Comparison of ENCODE assay signal across 8 mouse cellular contexts in genomic region chr2:180024401-180025098, GRCm38 (mm10). TPM values are rescaled to one million over a fixed set of nuclear protein-coding genes. Genes with fewer than 3 reads are reported as not detected.
A peak's percentile ranks its signal among the peaks of the same experiment; 100 is the strongest.
DNase-seq lines count a peak whose midpoint lies in the region; ATAC-seq and TF ChIP-seq lines count a peak whose summit lies in the region.

Gene Lsm14b (plus strand): TSS chr2:180024987.

- peaks cover 32% of the 10 kb centered on the region for H3K36me3 ChIP-seq in forebrain, embryonic 10.5 days (replicated peaks)
- peaks cover 8% of the 10 kb centered on the region for H3K36me3 ChIP-seq in heart, embryonic 15.5 days
- peaks cover 11% of the 10 kb centered on the region for H3K36me3 ChIP-seq in liver, embryonic 14.5 days (replicated peaks; ENCODE audit: control insufficient read depth, insufficient read depth, low read depth)
- peaks cover 9% of the 10 kb centered on the region for H3K36me3 ChIP-seq in neural tube, embryonic 11.5 days (ENCODE audit: control insufficient read depth, insufficient read depth, low read length)
- no peaks in the 10 kb centered on the region; the same call in 1 of the 2 replicates for H3K36me3 ChIP-seq in stomach, postnatal 0 days (ENCODE audit: control insufficient read depth, insufficient read depth, low read length)

- H3K27me3 ChIP-seq in forebrain, embryonic 10.5 days (ENCODE audit: poor library complexity, severe bottlenecking): peaks cover 44% of the 10 kb centered on the region
- H3K27me3 ChIP-seq in heart, embryonic 15.5 days: peaks cover 8% of the 10 kb centered on the region; the same call in 1 of the 2 replicates
- peaks cover 4% of the 10 kb centered on the region; the same call in 1 of the 2 replicates for H3K27me3 ChIP-seq in liver, embryonic 14.5 days (ENCODE audit: control insufficient read depth, insufficient read depth, low read length)
- peaks cover 6% of the 10 kb centered on the region for H3K27me3 ChIP-seq in neural tube, embryonic 11.5 days (ENCODE audit: control insufficient read depth, insufficient read depth, low read length)
- H3K27me3 ChIP-seq in stomach, postnatal 0 days (ENCODE audit: control insufficient read depth, insufficient read depth, low read length): no peaks in the 10 kb centered on the region

- peak within 1 kb of the TSS; percentile 97 for H3K27ac ChIP-seq in forebrain, embryonic 10.5 days
- H3K27ac ChIP-seq in heart, embryonic 15.5 days: peak within 1 kb of the TSS; percentile 91
- H3K27ac ChIP-seq in liver, embryonic 14.5 days: peak within 1 kb of the TSS; percentile 57
- H3K27ac ChIP-seq in neural tube, embryonic 11.5 days (ENCODE audit: low read depth, low read length): peak within 1 kb of the TSS; percentile 84
- H3K27ac ChIP-seq in stomach, postnatal 0 days (replicated peaks): peak within 1 kb of the TSS; percentile 93

- under 1% methylated on average over 80 of the region's 80 CpGs for WGBS in forebrain, embryonic 10.5 days
- under 1% methylated on average over 78 of the region's 80 CpGs for WGBS in heart, embryonic 15.5 days
- WGBS in liver, embryonic 14.5 days (ENCODE audit: insufficient replicate concordance): 1% methylated on average over 77 of the region's 80 CpGs
- under 1% methylated on average over 56 of the region's 80 CpGs for WGBS in neural tube, embryonic 11.5 days
- WGBS in stomach, postnatal 0 days: under 1% methylated on average over 61 of the region's 80 CpGs

- no peak for TF ChIP-seq EP300 in liver, embryonic 14.5 days (IDR thresholded peaks at IDR 0.05; ENCODE audit: low read depth)
- TF ChIP-seq EP300 in stomach, postnatal 0 days (optimal IDR thresholded peaks at IDR 0.05): no peak

- no peaks in the 10 kb centered on the region for H3K9me3 ChIP-seq in forebrain, embryonic 10.5 days
- no peaks in the 10 kb centered on the region for H3K9me3 ChIP-seq in heart, embryonic 15.5 days (replicated peaks)
- H3K9me3 ChIP-seq in liver, embryonic 14.5 days (ENCODE audit: control insufficient read depth, low read length): no peaks in the 10 kb centered on the region
- no peaks in the 10 kb centered on the region for H3K9me3 ChIP-seq in neural tube, embryonic 11.5 days (ENCODE audit: control insufficient read depth, low read length)
- H3K9me3 ChIP-seq in stomach, postnatal 0 days (ENCODE audit: control insufficient read depth, low read length): no peaks in the 10 kb centered on the region

- H3K4me1 ChIP-seq in forebrain, embryonic 10.5 days: peaks cover 56% of the 10 kb centered on the region
- peaks cover 38% of the 10 kb centered on the region for H3K4me1 ChIP-seq in heart, embryonic 15.5 days (replicated peaks)
- peaks cover 13 to 16% of the 10 kb centered on the region in 2 experiments for H3K4me1 ChIP-seq in liver, embryonic 14.5 days (replicated peaks; ENCODE audit: control insufficient read depth in 2 of 2, insufficient read depth in 2 of 2, low read length in 1 of 2)
- peaks cover 20% of the 10 kb centered on the region for H3K4me1 ChIP-seq in neural tube, embryonic 11.5 days (ENCODE audit: control insufficient read depth, insufficient read depth, low read length)
- H3K4me1 ChIP-seq in stomach, postnatal 0 days (replicated peaks; ENCODE audit: control insufficient read depth, insufficient read depth): no peaks in the 10 kb centered on the region; the same call in none of the 2 replicates

- peak; percentile 96 for DNase-seq in c-Kit-negative CD71-positive TER-119-positive erythroid progenitor cells, embryonic 14.5 days (ENCODE audit: low read depth, low spot score)
- DNase-seq in forebrain, embryonic 10.5 days (ENCODE audit: extremely low spot score, low spot score): peak; percentile 99
- DNase-seq in kidney, postnatal 25 days: peak; percentile 97 to 99
- peak; percentile 94 to 97 (median 94) for DNase-seq in liver, embryonic 14.5 days (ENCODE audit: low read depth in 3 of 3, low spot score in 3 of 3)
- peak; percentile 100 for DNase-seq in neural tube, embryonic 11.5 days (ENCODE audit: low spot score)
- peak; percentile 99 for DNase-seq in stomach, postnatal 0 days (ENCODE audit: low spot score)

- ATAC-seq in CD4-positive, CD25-positive, alpha-beta regulatory T cell, adult 4 months: peak; percentile 90
- ATAC-seq in heart, embryonic 15.5 days (replicated peaks; ENCODE audit: insufficient number of reproducible peaks, insufficient read depth, low FRiP score, low read depth): peak; percentile 94
- peak; percentile 95 for ATAC-seq in liver, embryonic 14.5 days (ENCODE audit: insufficient read depth)
- ATAC-seq in neural tube, embryonic 11.5 days (ENCODE audit: insufficient read depth, low FRiP score, low TSS enrichment): peak; percentile 94
- ATAC-seq in stomach, postnatal 0 days (ENCODE audit: low FRiP score, low TSS enrichment): peak; percentile 96

- TF ChIP-seq CTCF in liver, embryonic 14.5 days (IDR thresholded peaks at IDR 0.05; ENCODE audit: low read depth): no peak
- TF ChIP-seq CTCF in stomach, postnatal 0 days (IDR thresholded peaks at IDR 0.05; ENCODE audit: low read depth): peak; percentile 21; the same call in 1 of the 2 replicates

- peak within 1 kb of the TSS; percentile 72 for H3K4me2 ChIP-seq in heart, embryonic 15.5 days
- peak within 1 kb of the TSS; percentile 99 for H3K4me2 ChIP-seq in liver, embryonic 14.5 days (ENCODE audit: low read depth)
- peak within 1 kb of the TSS; percentile 66 for H3K4me2 ChIP-seq in neural tube, embryonic 11.5 days (ENCODE audit: low read depth)
- H3K4me2 ChIP-seq in stomach, postnatal 0 days (replicated peaks; ENCODE audit: low read depth): peak within 1 kb of the TSS; percentile 99

- H3K4me3 ChIP-seq in forebrain, embryonic 10.5 days: peak within 1 kb of the TSS; percentile 99
- H3K4me3 ChIP-seq in heart, embryonic 15.5 days: peak within 1 kb of the TSS; percentile 82
- peak within 1 kb of the TSS; percentile 80 to 97 for H3K4me3 ChIP-seq in liver, embryonic 14.5 days (ENCODE audit: insufficient read depth in 1 of 2, low read depth in 2 of 2, low read length in 2 of 2)
- peak within 1 kb of the TSS; percentile 100 for H3K4me3 ChIP-seq in neural tube, embryonic 11.5 days (ENCODE audit: low read depth, low read length)
- H3K4me3 ChIP-seq in stomach, postnatal 0 days (ENCODE audit: low read depth, low read length): peak within 1 kb of the TSS; percentile 84

- H3K9ac ChIP-seq in heart, embryonic 15.5 days: peak within 1 kb of the TSS; percentile 91
- H3K9ac ChIP-seq in liver, embryonic 14.5 days (replicated peaks): peak within 1 kb of the TSS; percentile 81
- peak within 1 kb of the TSS; percentile 97 for H3K9ac ChIP-seq in neural tube, embryonic 11.5 days (ENCODE audit: low read length)
- peak within 1 kb of the TSS; percentile 84 for H3K9ac ChIP-seq in stomach, postnatal 0 days (ENCODE audit: low read length)

RNA-seq across cellular contexts. Expression of gene Lsm14b, which starts in this region (rescaled TPM):
- polyA plus RNA-seq in CD4-positive, CD25-positive, alpha-beta regulatory T cell, adult 4 months (2017; shearing (Covaris generic)): 1 to 10 TPM; 2.0 to 2.9 TPM
- 8.5 and 8.9 TPM in 2 replicates for polyA plus RNA-seq in forebrain, embryonic 10.5 days (2016; fragmentation: Nextera tagmentation; extraction: Ambion mirVana)
- polyA plus RNA-seq in heart, embryonic 15.5 days (2015; fragmentation: Nextera tagmentation; extraction: Ambion mirVana): 5.5 and 6.3 TPM in 2 replicates
- 6.0 and 10.7 TPM in 2 replicates for polyA plus RNA-seq in liver, embryonic 14.5 days (2012; rRNA removed)
- 1.5 and 1.7 TPM in 2 replicates for polyA plus RNA-seq in liver, embryonic 14.5 days (2014; fragmentation: Nextera tagmentation; extraction: Ambion mirVana)
- polyA plus RNA-seq in neural tube, embryonic 11.5 days (2014; fragmentation: Nextera tagmentation; extraction: Ambion mirVana): 10.1 and 11.6 TPM in 2 replicates
- 3.8 and 3.9 TPM in 2 replicates for polyA plus RNA-seq in stomach, postnatal 0 days (2015; fragmentation: Nextera tagmentation; extraction: Ambion mirVana)

Comparison
In these comparisons a context has a peak if more than half of its experiments do, and no peak if none do; other contexts are left out.
1. Peak in every context shown above with its lines: DNase-seq, ATAC-seq, H3K4me3 ChIP-seq and H3K27ac ChIP-seq.